Mouse (Mus musculus): ENCODE data around the gene Pfn3. TPM values are rescaled to one million over a fixed set of nuclear protein-coding genes. Genes with fewer than 3 reads are reported as not detected.

Pfn3 gene
- total and polyA plus RNA-seq, 3 experiments: not detected

- Histone ChIP-seq H3K4me3 (ENCODE audit: control insufficient read depth in 1 of 2, insufficient read depth in 1 of 2, low read depth in 2 of 2, low read length in 2 of 2) (peak overlapping the region; percentile 59 to 79), H3K9ac (ENCODE audit: control insufficient read depth, low read depth, low read length, poor library complexity, severe bottlenecking) (peak overlapping the region; percentile 81)
Measured at GRCm38 (mm10) chr13:55370234-55370633, 44.8 kb downstream of the Pfn3 start.

GRCm38 (mm10) chr13:55369531-55370114, 45.4 kb downstream of the Pfn3 start, which contains the start of gene Rgs14:
Gene Rgs14 (plus strand): TSS chr13:55369732.
- H3K79me2 ChIP-seq (ENCODE audit: control insufficient read depth, insufficient read depth, low read length, poor library complexity): peaks cover 8% of the 10 kb centered on the region
- H3K27ac ChIP-seq (ENCODE audit: control insufficient read depth, low read depth, low read length): peak within 1 kb of the TSS; percentile 92
- peaks cover 0 to 26% of the 10 kb centered on the region in 2 experiments; a peak in 2 of 4 replicates for H3K36me3 ChIP-seq (ENCODE audit: control insufficient read depth in 1 of 2, insufficient read depth in 2 of 2, low read length in 2 of 2)
- no peaks in the 10 kb centered on the region for H3K9me3 ChIP-seq (replicated peaks; ENCODE audit: insufficient read depth, low read length)
- peak; percentile 93 for DNase-seq (ENCODE audit: low read depth, low spot score)
- H3K4me3 ChIP-seq (ENCODE audit: control insufficient read depth in 1 of 2, insufficient read depth in 1 of 2, low read depth in 2 of 2, low read length in 2 of 2): peak within 1 kb of the TSS; percentile 59 to 79
- H3K27me3 ChIP-seq (ENCODE audit: control insufficient read depth in 1 of 2, insufficient read depth in 2 of 2, low read length in 2 of 2): no peaks in the 10 kb centered on the region
- H3K4me1 ChIP-seq (ENCODE audit: control insufficient read depth in 1 of 2, insufficient read depth in 2 of 2, low read length in 2 of 2): peaks cover 3 to 49% of the 10 kb centered on the region in 2 experiments; a peak in 3 of 4 replicates
- peak within 1 kb of the TSS; percentile 81 for H3K9ac ChIP-seq (ENCODE audit: control insufficient read depth, low read depth, low read length, poor library complexity, severe bottlenecking)
- TF ChIP-seq TAL1 (IDR thresholded peaks at IDR 0.05; ENCODE audit: low read length) (no peak), POLR2A (IDR thresholded peaks at IDR 0.05; ENCODE audit: control insufficient read depth in 1 of 2, insufficient read depth in 1 of 2, low read depth in 1 of 2, low read length in 2 of 2, poor library complexity in 1 of 2) (peak; percentile 61 to 86), CTCF (IDR thresholded peaks at IDR 0.05 in 2 of 3, conservative IDR thresholded peaks at IDR 0.05 in 1 of 3; ENCODE audit: control insufficient read depth in 1 of 3, insufficient read depth in 1 of 3, low read depth in 2 of 3, low read length in 3 of 3, poor library complexity in 1 of 3, severe bottlenecking in 1 of 3) (no peak), TBP (IDR thresholded peaks at IDR 0.05; ENCODE audit: low read depth, low read length) (peak; percentile 77), SMC3 (IDR thresholded peaks at IDR 0.05; ENCODE audit: low read depth, low read length) (no peak), NRF1 (IDR thresholded peaks at IDR 0.05; ENCODE audit: insufficient read depth, low read depth, low read length, poor library complexity, severe bottlenecking) (no peak), POLR2AphosphoS5 (IDR thresholded peaks at IDR 0.05; ENCODE audit: borderline replicate concordance, low read depth, low read length) (no peak), MXI1 (IDR thresholded peaks at IDR 0.05; ENCODE audit: low read depth, low read length) (peak; percentile 77; the same call in 1 of the 2 replicates), GABPA (IDR thresholded peaks at IDR 0.05; ENCODE audit: low read depth, low read length) (no peak), ZNF384 (IDR thresholded peaks at IDR 0.05; ENCODE audit: low read depth, low read length) (no peak), GATA1 (IDR thresholded peaks at IDR 0.05; ENCODE audit: low read depth, low read length) (no peak), BHLHE40 (IDR thresholded peaks at IDR 0.05; ENCODE audit: borderline replicate concordance, low read depth, low read length) (no peak), HCFC1 (IDR thresholded peaks at IDR 0.05; ENCODE audit: low read depth, low read length) (peak; percentile 66), MAX (IDR thresholded peaks at IDR 0.05; ENCODE audit: low read length) (no peak; the same call in 1 of the 2 replicates), RAD21 (IDR thresholded peaks at IDR 0.05; ENCODE audit: low read depth, low read length) (no peak), MEF2A (IDR thresholded peaks at IDR 0.05; ENCODE audit: extremely low read depth, insufficient replicate concordance, low read depth, low read length, poor library complexity, severe bottlenecking) (no peak), CHD2 (IDR thresholded peaks at IDR 0.05; ENCODE audit: low read length) (no peak), JUND (IDR thresholded peaks at IDR 0.05; ENCODE audit: low read depth, low read length) (no peak), TCF12 (IDR thresholded peaks at IDR 0.05; ENCODE audit: low read depth, low read length) (no peak), RCOR1 (IDR thresholded peaks at IDR 0.05; ENCODE audit: low read depth, low read length) (0 out of 2 replicates have a peak, but pooled peaks have one; percentile 22), MAZ (IDR thresholded peaks at IDR 0.05; ENCODE audit: low read depth, low read length) (peak; percentile 69; the same call in 1 of the 2 replicates), MYB (IDR thresholded peaks at IDR 0.05; ENCODE audit: low read depth, low read length) (0 out of 2 replicates have a peak, but pooled peaks have one; percentile 17), NELFE (IDR thresholded peaks at IDR 0.05; ENCODE audit: low read depth, low read length) (peak; percentile 53), CHD1 (IDR thresholded peaks at IDR 0.05; ENCODE audit: low read depth, low read length) (no peak), USF2 (IDR thresholded peaks at IDR 0.05; ENCODE audit: borderline replicate concordance in 1 of 2, insufficient read depth in 1 of 2, low read depth in 1 of 2, low read length in 2 of 2) (no peak), KAT2A (conservative IDR thresholded peaks at IDR 0.05; ENCODE audit: low read depth, low read length) (no peak; the same call in 1 of the 2 replicates)

More at GRCm38 (mm10) chr13:55370234-55370633, 44.8 kb downstream of the Pfn3 start:
- H3K27me3 ChIP-seq (ENCODE audit: control insufficient read depth in 1 of 2, insufficient read depth in 2 of 2, low read length in 2 of 2): no peaks in the 10 kb centered on the region
- H3K9me3 ChIP-seq (replicated peaks; ENCODE audit: insufficient read depth, low read length): no peaks in the 10 kb centered on the region
- no peak for TF ChIP-seq ZC3H11A (IDR thresholded peaks at IDR 0.05; ENCODE audit: low read depth, low read length)
- TF ChIP-seq TCF12 (IDR thresholded peaks at IDR 0.05; ENCODE audit: low read depth, low read length): no peak
- no peak for TF ChIP-seq HCFC1 (IDR thresholded peaks at IDR 0.05; ENCODE audit: low read depth, low read length)
- TF ChIP-seq POLR2AphosphoS2 (IDR thresholded peaks at IDR 0.05; ENCODE audit: low read length): no peak
- TF ChIP-seq POLR2AphosphoS5 (IDR thresholded peaks at IDR 0.05; ENCODE audit: borderline replicate concordance, low read depth, low read length): no peak
- TF ChIP-seq E2F4 (IDR thresholded peaks at IDR 0.05; ENCODE audit: borderline replicate concordance, low read depth, low read length): no peak
- TF ChIP-seq USF2 (IDR thresholded peaks at IDR 0.05; ENCODE audit: borderline replicate concordance in 1 of 2, insufficient read depth in 1 of 2, low read depth in 1 of 2, low read length in 2 of 2): no peak
- TF ChIP-seq TAL1 (IDR thresholded peaks at IDR 0.05; ENCODE audit: low read length): no peak
- no peak for TF ChIP-seq UBTF (IDR thresholded peaks at IDR 0.05; ENCODE audit: borderline replicate concordance, insufficient read depth, low read depth, low read length)
- no peak for TF ChIP-seq JUND (IDR thresholded peaks at IDR 0.05; ENCODE audit: low read depth, low read length)
- TF ChIP-seq RCOR1 (IDR thresholded peaks at IDR 0.05; ENCODE audit: low read depth, low read length): no peak
- TF ChIP-seq SMC3 (IDR thresholded peaks at IDR 0.05; ENCODE audit: low read depth, low read length): no peak
- no peak for TF ChIP-seq ETS1 (IDR thresholded peaks at IDR 0.05; ENCODE audit: low read depth, low read length)
- no peak for TF ChIP-seq NELFE (IDR thresholded peaks at IDR 0.05; ENCODE audit: low read depth, low read length)
- H3K27ac ChIP-seq (ENCODE audit: control insufficient read depth, low read depth, low read length): peak overlapping the region; percentile 92
- H3K79me2 ChIP-seq (ENCODE audit: control insufficient read depth, insufficient read depth, low read length, poor library complexity): peaks cover 8% of the 10 kb centered on the region
- H3K4me1 ChIP-seq (ENCODE audit: control insufficient read depth in 1 of 2, insufficient read depth in 2 of 2, low read length in 2 of 2): peaks cover 3 to 49% of the 10 kb centered on the region in 2 experiments; a peak in 3 of 4 replicates
- no peak for DNase-seq (ENCODE audit: low read depth, low spot score)
- H3K36me3 ChIP-seq (ENCODE audit: control insufficient read depth in 1 of 2, insufficient read depth in 2 of 2, low read length in 2 of 2): peaks cover 0 to 26% of the 10 kb centered on the region in 2 experiments; a peak in 2 of 4 replicates

Measured in MEL (cell line).